7 mouse cellular contexts compared by ENCODE assay signal in genomic region chr5:151142241-151142640, GRCm38 (mm10).
DNase-seq lines count a peak whose midpoint lies in the region; ATAC-seq and TF ChIP-seq lines count a peak whose summit lies in the region.

No protein-coding gene starts in this region.

- H3K9ac ChIP-seq in CH12.LX (ENCODE audit: insufficient read depth, low read depth), result peak overlapping the region; percentile 51
- H3K9ac ChIP-seq in embryonic facial prominence, embryonic 15.5 days, result no peak overlapping the region
- no peak overlapping the region for H3K9ac ChIP-seq in hindbrain, embryonic 12.5 days
- no peak overlapping the region for H3K9ac ChIP-seq in limb, embryonic 14.5 days (ENCODE audit: low read depth, low read length, severe bottlenecking)

- TF ChIP-seq CTCF in CH12.LX (conservative IDR thresholded peaks at IDR 0.05 in 1 of 2, IDR thresholded peaks at IDR 0.05 in 1 of 2; ENCODE audit: low read depth in 2 of 2, low read length in 2 of 2), result peak; percentile 59 to 91

- no peaks in the 10 kb centered on the region for H3K79me2 ChIP-seq in CH12.LX (replicated peaks; ENCODE audit: control insufficient read depth, extremely low read depth, insufficient read depth, poor library complexity, severe bottlenecking)

- no peaks in the 10 kb centered on the region for H3K36me3 ChIP-seq in CH12.LX (replicated peaks in 1 of 2; ENCODE audit: control insufficient read depth in 1 of 2, insufficient read depth in 1 of 2, low read length in 1 of 2)
- no peaks in the 10 kb centered on the region for H3K36me3 ChIP-seq in embryonic facial prominence, embryonic 15.5 days
- H3K36me3 ChIP-seq in hindbrain, embryonic 12.5 days, result no peaks in the 10 kb centered on the region
- H3K36me3 ChIP-seq in limb, embryonic 14.5 days (ENCODE audit: control insufficient read depth, insufficient read depth, low read length), result no peaks in the 10 kb centered on the region

- H3K4me3 ChIP-seq in CH12.LX (replicated peaks in 1 of 3; ENCODE audit: low read depth in 2 of 3, low read length in 2 of 3, poor library complexity in 1 of 3), result no peak overlapping the region
- H3K4me3 ChIP-seq in embryonic facial prominence, embryonic 15.5 days (replicated peaks), result no peak overlapping the region
- no peak overlapping the region for H3K4me3 ChIP-seq in hindbrain, embryonic 12.5 days
- no peak overlapping the region for H3K4me3 ChIP-seq in limb, embryonic 14.5 days (replicated peaks; ENCODE audit: low read length)

- in situ Hi-C loops in CH12.LX (cut with MboI; ENCODE audit: low pct_ligation_motif_present, low pct_unique_long_range_greater_than_20kb, low sequenced_read_pairs), result no loop called here

- dilution Hi-C loops in CH12.LX (cut with MboI; ENCODE audit: extremely low pct_ligation_motif_present, extremely low pct_unique_long_range_greater_than_20kb, low sequenced_read_pairs), result no loop called here

- H3K27me3 ChIP-seq in CH12.LX (replicated peaks), result no peaks in the 10 kb centered on the region
- no peaks in the 10 kb centered on the region for H3K27me3 ChIP-seq in embryonic facial prominence, embryonic 15.5 days
- H3K27me3 ChIP-seq in hindbrain, embryonic 12.5 days, result no peaks in the 10 kb centered on the region
- no peaks in the 10 kb centered on the region for H3K27me3 ChIP-seq in limb, embryonic 14.5 days (ENCODE audit: control insufficient read depth, insufficient read depth, low read length)

- peaks cover 19 to 29% of the 10 kb centered on the region in 2 experiments for H3K4me1 ChIP-seq in CH12.LX (ENCODE audit: control insufficient read depth in 1 of 2, insufficient read depth in 2 of 2)
- peaks cover 27% of the 10 kb centered on the region for H3K4me1 ChIP-seq in embryonic facial prominence, embryonic 15.5 days
- H3K4me1 ChIP-seq in hindbrain, embryonic 12.5 days, result peaks cover 17% of the 10 kb centered on the region
- H3K4me1 ChIP-seq in limb, embryonic 14.5 days (ENCODE audit: control insufficient read depth, insufficient read depth, low read length), result peaks cover 30% of the 10 kb centered on the region

- peak; percentile 92 for TF ChIP-seq RAD21 in CH12.LX (IDR thresholded peaks at IDR 0.05; ENCODE audit: low read depth, low read length)

- ATAC-seq in embryonic facial prominence, embryonic 15.5 days (ENCODE audit: insufficient number of reproducible peaks, low FRiP score, low TSS enrichment, low read depth), result no peak
- ATAC-seq in hindbrain, embryonic 12.5 days (ENCODE audit: low FRiP score), result peak; percentile 23; the same call in 1 of the 2 replicates
- ATAC-seq in limb, embryonic 14.5 days (ENCODE audit: low FRiP score, low read depth), result peak; percentile 67; the same call in 1 of the 2 replicates
- ATAC-seq in activated CD4-positive, CD25-positive, alpha-beta regulatory T cell, adult 4 months, result no peak

- WGBS in embryonic facial prominence, embryonic 15.5 days, result 37% methylated on average over 5 of the region's 5 CpGs
- 51% methylated on average over 5 of the region's 5 CpGs for WGBS in hindbrain, embryonic 12.5 days
- WGBS in limb, embryonic 14.5 days, result 34% methylated on average over 5 of the region's 5 CpGs

- peak; percentile 31 for DNase-seq in 416B (ENCODE audit: low read depth)
- DNase-seq in CH12.LX (ENCODE audit: extremely low read depth), result peak; percentile 67
- peak; percentile 49 for DNase-seq in limb, embryonic 14.5 days (ENCODE audit: low spot score)
- peak; percentile 67 for DNase-seq in retina, embryonic 14.5 days (ENCODE audit: low spot score)

- H3K9me3 ChIP-seq in CH12.LX (replicated peaks; ENCODE audit: low read length), result no peaks in the 10 kb centered on the region
- no peaks in the 10 kb centered on the region for H3K9me3 ChIP-seq in embryonic facial prominence, embryonic 15.5 days (replicated peaks)
- H3K9me3 ChIP-seq in hindbrain, embryonic 12.5 days (replicated peaks), result no peaks in the 10 kb centered on the region
- H3K9me3 ChIP-seq in limb, embryonic 14.5 days (ENCODE audit: control insufficient read depth, low read length), result no peaks in the 10 kb centered on the region

- no peak for TF ChIP-seq POLR2A in CH12.LX (IDR thresholded peaks at IDR 0.05; ENCODE audit: low read depth, low read length)
- TF ChIP-seq POLR2A in limb, embryonic 14.5 days (IDR thresholded peaks at IDR 0.05; ENCODE audit: borderline replicate concordance, extremely low read depth, insufficient read depth, insufficient read length), result no peak

- no peak overlapping the region for H3K27ac ChIP-seq in CH12.LX (ENCODE audit: insufficient read depth, low read depth)
- peak overlapping the region; percentile 66 for H3K27ac ChIP-seq in embryonic facial prominence, embryonic 15.5 days (replicated peaks)
- H3K27ac ChIP-seq in hindbrain, embryonic 12.5 days, result peak overlapping the region; percentile 85
- H3K27ac ChIP-seq in limb, embryonic 14.5 days (replicated peaks; ENCODE audit: low read depth, low read length), result peak overlapping the region; percentile 52

- TF ChIP-seq EP300 in CH12.LX (IDR thresholded peaks at IDR 0.05; ENCODE audit: low read length), result no peak

- peak overlapping the region; percentile 33 for H3K4me2 ChIP-seq in CH12.LX (ENCODE audit: insufficient read depth, low read depth, poor library complexity, severe bottlenecking)
- no peak overlapping the region for H3K4me2 ChIP-seq in embryonic facial prominence, embryonic 15.5 days (replicated peaks)
- no peak overlapping the region for H3K4me2 ChIP-seq in hindbrain, embryonic 12.5 days (replicated peaks)
- no peak overlapping the region for H3K4me2 ChIP-seq in limb, embryonic 14.5 days (replicated peaks; ENCODE audit: low read depth, low read length, severe bottlenecking)

TF ChIP-seq in CH12.LX, 34 proteins besides CTCF, POLR2A, EP300 and RAD21:
- TF ChIP-seq MAZ (IDR thresholded peaks at IDR 0.05; ENCODE audit: low read depth, low read length), result peak; percentile 83; the same call in 1 of the 2 replicates
- TF ChIP-seq E2F4 (IDR thresholded peaks at IDR 0.05; ENCODE audit: insufficient replicate concordance, low read depth, low read length), result 0 out of 2 replicates have a peak, but pooled peaks have one; percentile 23
- TF ChIP-seq CHD1 (IDR thresholded peaks at IDR 0.05; ENCODE audit: low read depth, low read length), result peak; percentile 59; the same call in 1 of the 2 replicates
- peak; percentile 68 for TF ChIP-seq SIN3A (IDR thresholded peaks at IDR 0.05; ENCODE audit: low read length)
- TF ChIP-seq MEF2A (IDR thresholded peaks at IDR 0.05; ENCODE audit: borderline replicate concordance, low read depth, low read length), result peak; percentile 57; the same call in 1 of the 2 replicates
- peak; percentile 37; the same call in 1 of the 2 replicates for TF ChIP-seq ETS1 (conservative IDR thresholded peaks at IDR 0.05; ENCODE audit: low read depth, low read length)
- TF ChIP-seq ZNF384 (IDR thresholded peaks at IDR 0.05; ENCODE audit: low read depth, low read length), result peak; percentile 60; the same call in 1 of the 2 replicates
- peak; percentile 92 for TF ChIP-seq SMC3 (IDR thresholded peaks at IDR 0.05; ENCODE audit: low read depth, low read length)
- TF ChIP-seq CHD2 (IDR thresholded peaks at IDR 0.05; ENCODE audit: low read length), result no peak
- TF ChIP-seq IRF4 (IDR thresholded peaks at IDR 0.05; ENCODE audit: low read depth, low read length), result peak; percentile 73
- TF ChIP-seq HCFC1 (IDR thresholded peaks at IDR 0.05; ENCODE audit: low read depth, low read length), result peak; percentile 48
- no peak for TF ChIP-seq UBTF (IDR thresholded peaks at IDR 0.05; ENCODE audit: low read depth, low read length)
- no peak for TF ChIP-seq KAT2A (IDR thresholded peaks at IDR 0.05; ENCODE audit: insufficient replicate concordance, low read length)
- peak; percentile 46; the same call in 1 of the 2 replicates for TF ChIP-seq MXI1 (IDR thresholded peaks at IDR 0.05; ENCODE audit: low read depth, low read length)
- TF ChIP-seq MYC (IDR thresholded peaks at IDR 0.05; ENCODE audit: low read depth, low read length), result no peak
- peak; percentile 27; the same call in 1 of the 2 replicates for TF ChIP-seq MAX (IDR thresholded peaks at IDR 0.05; ENCODE audit: low read length)
- TF ChIP-seq JUND (conservative IDR thresholded peaks at IDR 0.05; ENCODE audit: low read depth, low read length), result peak; percentile 32

Comparison
In these comparisons a context has a peak if more than half of its experiments do, and no peak if none do; other contexts are left out.
1. ATAC-seq: peak in hindbrain, embryonic 12.5 days (single experiment) and limb, embryonic 14.5 days (single experiment); none in embryonic facial prominence, embryonic 15.5 days (single experiment) and activated CD4-positive, CD25-positive, alpha-beta regulatory T cell, adult 4 months (single experiment).
2. Peak in every context shown above with its lines, with median percentiles within 50 percentile points of each other: DNase-seq.